Mouse (Mus musculus) hindbrain, embryonic 12.5 days (tissue): Measurements from ENCODE around the gene Hist1h2bp. TPM values are rescaled to one million over a fixed set of nuclear protein-coding genes. Genes with fewer than 3 reads are reported as not detected.
"Not testable (repeated sequence)": the region's sequence is repeated elsewhere in the genome, so short reads cannot be mapped to it uniquely, and the experiment has no call there.

ENCODE experiments used
- ATAC-seq: fragments of 200-750 bp; cut with Nextera tagmentation; 2 replicates; pipeline ENCODE4 v1.8.0; 2017; ENCODE audit warnings: moderate TSS enrichment; ENCODE audit not compliant: low FRiP score
- H3K27ac ChIP-seq: fragments of 300-500 bp; sonication (generic); 2 replicates; pipeline ENCODE4 v1.5.1; 2016; ENCODE audit warnings: mild to moderate bottlenecking
- H3K27me3 ChIP-seq: fragments of 300-500 bp; sonication (generic); 2 replicates; pipeline ENCODE4 v1.6.1; 2016; ENCODE audit warnings: mild to moderate bottlenecking
- H3K36me3 ChIP-seq: fragments of 300-500 bp; sonication (generic); 2 replicates; pipeline ENCODE4 v1.6.1; 2016; ENCODE audit warnings: mild to moderate bottlenecking
- H3K4me1 ChIP-seq: fragments of 300-500 bp; sonication (generic); 2 replicates; pipeline ENCODE4 v1.6.1; 2016
- H3K4me2 ChIP-seq: fragments of 300-500 bp; sonication (generic); replicated peaks from 2 replicates; pipeline ENCODE4 v1.6.1; 2016; ENCODE audit warnings: mild to moderate bottlenecking
- H3K4me3 ChIP-seq: fragments of 300-500 bp; sonication (generic); 2 replicates; pipeline ENCODE4 v1.5.1; 2016; ENCODE audit warnings: mild to moderate bottlenecking
- H3K9ac ChIP-seq: fragments of 300-500 bp; sonication (generic); 2 replicates; pipeline ENCODE4 v1.6.1; 2016; ENCODE audit warnings: mild to moderate bottlenecking, moderate library complexity
- H3K9me3 ChIP-seq: fragments of 300-500 bp; sonication (generic); replicated peaks from 2 replicates; pipeline ENCODE4 v1.6.1; 2016; ENCODE audit warnings: mild to moderate bottlenecking
- WGBS: fragments of 180-500 bp; shearing (Covaris S2); methylation state at CpG from one replicate; pipeline ENCODE4 v1.1.7; 2016; 5-methylcytosine and 5-hydroxymethylcytosine counted together
- polyA plus RNA-seq: library from polyadenylated mRNA; unstranded; fragments of >200 nt; fragmentation: Nextera tagmentation; extraction: Ambion mirVana; gene quantifications from 2 replicates; pipeline ENCODE4 v1.2.1, GENCODE M21; 2016

The Hist1h2bp gene
- polyA plus RNA-seq, 1 experiment from 2014 or later: 2.4 TPM

GRCm38 (mm10) chr13:21755707-21756106 is 31.6 kb upstream of the Hist1h2bp start:
- no peak overlapping the region for H3K27ac ChIP-seq
- peak overlapping the region; percentile 71 for H3K4me2 ChIP-seq
- no peak overlapping the region for H3K9ac ChIP-seq
- no peak for ATAC-seq
- no peaks in the 10 kb centered on the region for H3K9me3 ChIP-seq
- 58% methylated on average over 1 of the region's 1 CpGs for WGBS
- H3K36me3 ChIP-seq: no peaks in the 10 kb centered on the region
- H3K4me1 ChIP-seq: peaks cover 17% of the 10 kb centered on the region
- H3K27me3 ChIP-seq: no peaks in the 10 kb centered on the region
- no peak overlapping the region for H3K4me3 ChIP-seq

GRCm38 (mm10) chr13:21778814-21779766 is 8.2 kb upstream of the Hist1h2bp start:
- peak overlapping the region; percentile 74 for H3K9ac ChIP-seq
- H3K27ac ChIP-seq: peak overlapping the region; percentile 90
- H3K36me3 ChIP-seq: no peaks in the 10 kb centered on the region
- H3K4me3 ChIP-seq: peak overlapping the region; percentile 41
- peak overlapping the region; percentile 88 for H3K4me2 ChIP-seq
- 5% methylated on average over 33 of the region's 33 CpGs for WGBS
- ATAC-seq: peak; percentile 90
- H3K9me3 ChIP-seq: no peaks in the 10 kb centered on the region
- peaks cover 19% of the 10 kb centered on the region for H3K4me1 ChIP-seq
- no peaks in the 10 kb centered on the region for H3K27me3 ChIP-seq

GRCm38 (mm10) chr13:21779767-21780731 is 7.2 kb upstream of the Hist1h2bp start, which contains the start of gene Hist1h1b:
TSS of gene Hist1h1b (minus strand) at chr13:21780625.
- peak; percentile 33; the same call in 1 of the 2 replicates for ATAC-seq
- peak within 1 kb of the TSS; percentile 74 for H3K9ac ChIP-seq
- H3K4me1 ChIP-seq: peaks cover 23% of the 10 kb centered on the region
- H3K4me2 ChIP-seq: peak within 1 kb of the TSS; percentile 88
- H3K9me3 ChIP-seq: no peaks in the 10 kb centered on the region
- 1% methylated on average over 44 of the region's 44 CpGs for WGBS
- H3K27me3 ChIP-seq: no peaks in the 10 kb centered on the region
- peak within 1 kb of the TSS; percentile 90 for H3K27ac ChIP-seq
- no peaks in the 10 kb centered on the region for H3K36me3 ChIP-seq
- H3K4me3 ChIP-seq: peak within 1 kb of the TSS; percentile 41

GRCm38 (mm10) chr13:21781021-21781555 is 6.2 kb upstream of the Hist1h2bp start:
- no peak overlapping the region for H3K9ac ChIP-seq
- H3K4me2 ChIP-seq: peak overlapping the region; percentile 88
- no peaks in the 10 kb centered on the region for H3K9me3 ChIP-seq
- H3K36me3 ChIP-seq: no peaks in the 10 kb centered on the region
- ATAC-seq: no peak
- peaks cover 26% of the 10 kb centered on the region for H3K4me1 ChIP-seq
- H3K27me3 ChIP-seq: no peaks in the 10 kb centered on the region
- 49% methylated on average over 6 of the region's 6 CpGs for WGBS
- peak overlapping the region; percentile 41; the same call in 1 of the 2 replicates for H3K4me3 ChIP-seq
- H3K27ac ChIP-seq: peak overlapping the region; percentile 90

GRCm38 (mm10) chr13:21781639-21782038 is 5.6 kb upstream of the Hist1h2bp start:
- H3K4me3 ChIP-seq: no peak overlapping the region
- H3K4me2 ChIP-seq: no peak overlapping the region
- H3K36me3 ChIP-seq: no peaks in the 10 kb centered on the region
- 91% methylated on average over 1 of the region's 1 CpGs for WGBS
- no peaks in the 10 kb centered on the region for H3K27me3 ChIP-seq
- H3K9ac ChIP-seq: no peak overlapping the region
- H3K4me1 ChIP-seq: peaks cover 28% of the 10 kb centered on the region
- no peaks in the 10 kb centered on the region for H3K9me3 ChIP-seq
- no peak for ATAC-seq
- H3K27ac ChIP-seq: no peak overlapping the region; the same call in 1 of the 2 replicates

- not testable (repeated sequence) for H3K27me3 ChIP-seq, H3K9me3 ChIP-seq, ATAC-seq, H3K36me3 ChIP-seq
- peaks cover 28% of the 10 kb centered on the region for H3K4me1 ChIP-seq
- H3K4me2 ChIP-seq: peak overlapping the region; percentile 71
- WGBS: 2% methylated on average over 14 of the region's 35 CpGs
- peak overlapping the region; percentile 39 for H3K4me3 ChIP-seq
- peak overlapping the region; percentile 66 for H3K9ac ChIP-seq
- H3K27ac ChIP-seq: peak overlapping the region; percentile 86
These were observed 4.7 kb upstream of the Hist1h2bp start for GRCm38 (mm10) chr13:21782361-21783254.

GRCm38 (mm10) chr13:21783255-21783617 is 4.0 kb upstream of the Hist1h2bp start, which contains the start of gene Hist1h3i:
TSS of gene Hist1h3i (minus strand) at chr13:21783370.
- H3K9ac ChIP-seq: peak within 1 kb of the TSS; percentile 66
- H3K27ac ChIP-seq: peak within 1 kb of the TSS; percentile 86
- H3K4me1 ChIP-seq: peaks cover 32% of the 10 kb centered on the region
- H3K27me3 ChIP-seq: no peaks in the 10 kb centered on the region
- peak within 1 kb of the TSS; percentile 71 for H3K4me2 ChIP-seq
- ATAC-seq: peak; percentile 69
- peak within 1 kb of the TSS; percentile 39 for H3K4me3 ChIP-seq
- H3K36me3 ChIP-seq: no peaks in the 10 kb centered on the region
- under 1% methylated on average over 15 of the region's 20 CpGs for WGBS
- no peaks in the 10 kb centered on the region for H3K9me3 ChIP-seq

- Histone ChIP-seq H3K9ac (peak overlapping the region; percentile 44), H3K4me3 (peak overlapping the region; percentile 39), H3K4me1 (peaks cover 33% of the 10 kb centered on the region), H3K36me3 (no peaks in the 10 kb centered on the region), H3K4me2 (peak overlapping the region; percentile 71), H3K27ac (peak overlapping the region; percentile 76), H3K9me3 (no peaks in the 10 kb centered on the region), H3K27me3 (no peaks in the 10 kb centered on the region)
- ATAC-seq: no peak
- 2% methylated on average over 9 of the region's 9 CpGs for WGBS
These were observed 3.5 kb upstream of the Hist1h2bp start for GRCm38 (mm10) chr13:21783734-21784161.

GRCm38 (mm10) chr13:21784311-21784710 is 3.0 kb upstream of the Hist1h2bp start:
- H3K4me2 ChIP-seq: peak overlapping the region; percentile 71
- ATAC-seq: no peak
- no peak overlapping the region for H3K4me3 ChIP-seq
- H3K4me1 ChIP-seq: peaks cover 33% of the 10 kb centered on the region
- H3K9ac ChIP-seq: peak overlapping the region; percentile 44; the same call in 1 of the 2 replicates
- H3K9me3 ChIP-seq: no peaks in the 10 kb centered on the region
- H3K27me3 ChIP-seq: no peaks in the 10 kb centered on the region
- WGBS: 21% methylated on average over 6 of the region's 6 CpGs
- no peaks in the 10 kb centered on the region for H3K36me3 ChIP-seq
- H3K27ac ChIP-seq: peak overlapping the region; percentile 76

- peak overlapping the region; percentile 47 for H3K9ac ChIP-seq
- ATAC-seq: no peak
- peak overlapping the region; percentile 82 for H3K27ac ChIP-seq
- no peaks in the 10 kb centered on the region for H3K9me3 ChIP-seq
- H3K4me3 ChIP-seq: peak overlapping the region; percentile 33
- no peaks in the 10 kb centered on the region for H3K36me3 ChIP-seq
- 4% methylated on average over 8 of the region's 8 CpGs for WGBS
- H3K27me3 ChIP-seq: 0 out of 2 replicates have a peak, but pooled peaks cover 4% of the 10 kb centered on the region
- peaks cover 31% of the 10 kb centered on the region for H3K4me1 ChIP-seq
- peak overlapping the region; percentile 59 for H3K4me2 ChIP-seq
These were observed 917 bp upstream of the Hist1h2bp start for GRCm38 (mm10) chr13:21786189-21786898.
